Mouse (Mus musculus) megakaryocyte-erythroid progenitor cell, adult 5 weeks (primary cell): ENCODE results near the gene Magohb. TPM values are rescaled to one million over a fixed set of nuclear protein-coding genes. Genes with fewer than 3 reads are reported as not detected.

Experiments
- polyA plus RNA-seq: library from polyadenylated mRNA; stranded (reverse); fragments of >175 nt; gene quantifications from 2 replicates; pipeline ENCODE4 v1.2.3, GENCODE M21; 2012

The Magohb gene
- 0.91 and 1.3 TPM in 2 replicates for polyA plus RNA-seq

GRCm38 (mm10) chr6:131292991-131293788, at the start of gene Magohb:
Gene Magohb (minus strand): TSS chr6:131293244.

GRCm38 (mm10) chr6:131247206-131247605, 45.8 kb downstream of the Magohb start, which contains the start of gene Klra2:
Gene Klra2 (minus strand): TSS chr6:131247362.

Other genes starting within 250 kb of the Magohb start
- 0.07 TPM in 1 of 2 replicates, not detected in the other for gene Klra2, start 45.9 kb downstream of the Magohb start, polyA plus RNA-seq
- 0.04 TPM in 1 of 2 replicates, not detected in the other for gene Styk1, start 60.4 kb upstream of the Magohb start, polyA plus RNA-seq
- 1,029 and 1,117 TPM in 2 replicates for gene Ybx3, start 95.2 kb upstream of the Magohb start, polyA plus RNA-seq
- gene 5430401F13Rik, start 193.2 kb upstream of the Magohb start, polyA plus RNA-seq = not detected in 2 replicates
- not detected in 2 replicates for gene Gm6619, start 193.2 kb upstream of the Magohb start, polyA plus RNA-seq